Mouse (Mus musculus) hindbrain, embryonic 11.5 days (tissue): ENCODE data around the gene Txnrd2. TPM values are rescaled to one million over a fixed set of nuclear protein-coding genes. Genes with fewer than 3 reads are reported as not detected.
A peak's percentile ranks its signal among the peaks of the same experiment; 100 is the strongest.

Source experiments
- ATAC-seq: fragments of 200-750 bp; cut with Nextera tagmentation; 2 replicates; pipeline ENCODE4 v1.8.0; 2017; ENCODE audit warnings: mild to moderate bottlenecking, moderate TSS enrichment, moderate library complexity; ENCODE audit not compliant: low FRiP score
- DNase-seq: peaks from one replicate; pipeline ENCODE4 v3.0.0-alpha.2; 2015; ENCODE audit warnings: low spot score
- H3K27ac ChIP-seq: fragments of 300-500 bp; sonication (generic); 2 replicates; pipeline ENCODE4 v1.5.1; 2014; ENCODE audit warnings: mild to moderate bottlenecking, low read depth, low read length
- H3K27me3 ChIP-seq: fragments of 300-500 bp; sonication (generic); 2 replicates; pipeline ENCODE4 v1.6.1; 2014; ENCODE audit warnings: mild to moderate bottlenecking, low read length, moderate library complexity, mixed read lengths; ENCODE audit not compliant: control insufficient read depth, insufficient read depth
- H3K36me3 ChIP-seq: fragments of 300-500 bp; sonication (generic); 2 replicates; pipeline ENCODE4 v1.6.1; 2014; ENCODE audit warnings: mild to moderate bottlenecking, low read length, moderate library complexity, mixed read lengths; ENCODE audit not compliant: control insufficient read depth, insufficient read depth
- H3K4me1 ChIP-seq: fragments of 300-500 bp; sonication (generic); replicated peaks from 2 replicates; pipeline ENCODE4 v1.6.1; 2014; ENCODE audit warnings: low read length, mixed read lengths; ENCODE audit not compliant: control insufficient read depth, insufficient read depth
- H3K4me2 ChIP-seq: fragments of 300-500 bp; sonication (generic); replicated peaks from 2 replicates; pipeline ENCODE4 v1.6.1; 2014; ENCODE audit warnings: mild to moderate bottlenecking, low read depth, low read length
- H3K4me3 ChIP-seq: fragments of 300-500 bp; sonication (generic); 2 replicates; pipeline ENCODE4 v1.5.1; 2014; ENCODE audit warnings: low read depth, low read length
- H3K9ac ChIP-seq: fragments of 300-500 bp; sonication (generic); 2 replicates; pipeline ENCODE4 v1.6.1; 2014; ENCODE audit warnings: low read depth, low read length
- H3K9me3 ChIP-seq: fragments of 300-500 bp; sonication (generic); 2 replicates; pipeline ENCODE4 v1.6.1; 2016; ENCODE audit warnings: low read length; ENCODE audit not compliant: control insufficient read depth
- WGBS: fragments of 180-500 bp; shearing (Covaris S2); extraction: QIAGEN DNeasy Blood & Tissue Kit; methylation state at CpG from one replicate; pipeline ENCODE4 v1.1.7; 2014; 5-methylcytosine and 5-hydroxymethylcytosine counted together
- polyA plus RNA-seq: library from polyadenylated mRNA; unstranded; fragments of >200 nt; fragmentation: Nextera tagmentation; extraction: Ambion mirVana; gene quantifications from 2 replicates; pipeline ENCODE4 v1.2.1, GENCODE M21; 2014

Gene Txnrd2
- polyA plus RNA-seq, 1 experiment from 2014 or later = 22.2 TPM

DNA sequence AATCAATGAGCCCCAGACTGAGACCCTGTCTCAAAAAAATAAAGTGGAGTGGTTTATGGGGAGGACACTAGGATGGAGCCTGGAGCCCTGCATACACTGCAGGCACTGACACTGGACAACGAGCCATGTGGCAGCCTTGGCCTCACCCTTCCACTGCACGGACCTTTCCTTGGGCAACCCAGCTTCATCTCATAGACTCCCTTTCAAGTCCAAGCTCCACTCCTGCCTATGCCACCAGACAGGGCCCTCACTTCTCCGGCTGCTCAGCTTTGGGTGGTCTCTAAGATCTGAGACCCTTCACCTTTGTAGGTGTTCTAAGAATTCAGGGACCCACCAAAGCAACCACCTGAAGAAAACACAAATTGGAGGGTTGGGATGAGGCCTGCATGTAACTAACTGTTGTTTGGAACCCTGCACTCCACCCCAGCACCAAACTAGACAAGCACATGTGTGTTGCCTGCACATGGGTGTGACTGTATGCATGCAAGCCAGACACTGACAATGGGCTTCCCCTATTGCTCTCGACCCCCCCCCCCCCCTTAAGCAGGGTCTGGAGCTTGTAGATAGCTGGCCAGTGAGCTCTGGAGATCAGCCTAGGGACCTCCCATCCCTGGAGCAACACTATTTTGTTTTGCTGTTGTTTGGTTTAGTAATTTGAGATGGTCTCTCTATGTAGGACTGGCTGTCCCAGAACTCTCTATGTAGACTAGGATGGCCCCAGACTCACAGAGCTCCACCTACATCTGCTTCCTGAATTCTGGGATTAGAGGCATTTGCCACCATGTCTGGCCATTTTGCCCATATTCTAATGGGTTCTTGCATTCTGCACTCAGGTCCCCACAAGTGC is 7.2 kb upstream of the Txnrd2 start:
- H3K27me3 ChIP-seq = no peaks in the 10 kb centered on the region
- peaks cover 2% of the 10 kb centered on the region; the same call in 1 of the 2 replicates for H3K36me3 ChIP-seq
- WGBS = 90% methylated on average over 4 of the region's 4 CpGs
- H3K9ac ChIP-seq = no peak overlapping the region
- ATAC-seq = no peak
- H3K4me3 ChIP-seq = no peak overlapping the region
- H3K27ac ChIP-seq = no peak overlapping the region
- no peaks in the 10 kb centered on the region for H3K9me3 ChIP-seq
- DNase-seq = no peak
- H3K4me1 ChIP-seq = no peaks in the 10 kb centered on the region
- H3K4me2 ChIP-seq = no peak overlapping the region

DNA sequence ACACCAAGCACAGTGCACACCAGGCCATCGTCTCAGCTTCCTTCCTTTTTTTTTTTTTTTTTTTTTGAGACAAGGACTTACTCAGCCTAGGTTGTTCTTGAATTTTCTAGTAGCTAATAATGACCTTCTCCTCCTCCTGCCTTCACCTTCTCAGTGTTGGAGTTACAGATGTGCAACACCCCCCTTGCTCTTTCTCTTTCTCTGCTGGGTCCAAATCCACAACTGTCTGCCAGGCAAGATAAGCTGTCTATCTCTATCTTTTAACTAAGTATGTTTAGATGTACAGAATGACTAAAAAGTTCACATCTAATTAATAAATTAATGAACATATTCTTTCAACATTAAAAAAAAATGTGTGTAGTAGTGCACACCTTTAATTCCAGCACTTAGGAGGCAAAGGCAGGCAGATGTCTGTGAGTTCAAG is 6.6 kb upstream of the Txnrd2 start:
- 82% methylated on average over 1 of the region's 1 CpGs for WGBS
- Histone ChIP-seq H3K36me3 (peaks cover 2% of the 10 kb centered on the region; the same call in 1 of the 2 replicates), H3K9ac (no peak overlapping the region), H3K4me2 (no peak overlapping the region), H3K27ac (no peak overlapping the region), H3K4me3 (no peak overlapping the region), H3K9me3 (no peaks in the 10 kb centered on the region), H3K27me3 (no peaks in the 10 kb centered on the region), H3K4me1 (no peaks in the 10 kb centered on the region)
- ATAC-seq (no peak), DNase-seq (no peak)

DNA sequence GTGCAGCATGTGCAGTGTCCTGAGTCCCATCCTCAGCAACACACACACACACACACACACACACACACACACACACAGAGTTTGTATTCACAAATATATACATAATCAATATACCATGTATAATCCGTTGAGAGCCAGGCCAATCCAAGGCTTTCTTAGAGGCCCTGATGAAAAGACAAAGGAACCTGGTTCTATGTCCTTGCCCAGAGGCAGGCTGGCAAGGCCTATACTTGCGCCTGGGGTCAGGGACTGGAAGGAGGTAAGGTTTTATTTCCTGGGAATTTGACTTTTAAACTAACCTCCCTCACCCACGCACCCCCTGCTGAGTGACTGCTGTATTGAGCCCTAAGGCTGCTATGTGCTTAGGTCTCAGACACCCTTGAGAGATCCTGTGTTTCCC is 5.6 kb upstream of the Txnrd2 start:
- Histone ChIP-seq H3K27me3 (no peaks in the 10 kb centered on the region), H3K36me3 (peaks cover 2% of the 10 kb centered on the region; the same call in 1 of the 2 replicates), H3K4me3 (no peak overlapping the region), H3K27ac (no peak overlapping the region), H3K4me2 (no peak overlapping the region), H3K4me1 (no peaks in the 10 kb centered on the region), H3K9me3 (no peaks in the 10 kb centered on the region), H3K9ac (no peak overlapping the region)
- 70% methylated on average over 3 of the region's 3 CpGs for WGBS
- DNase-seq = no peak
- ATAC-seq = no peak

DNA sequence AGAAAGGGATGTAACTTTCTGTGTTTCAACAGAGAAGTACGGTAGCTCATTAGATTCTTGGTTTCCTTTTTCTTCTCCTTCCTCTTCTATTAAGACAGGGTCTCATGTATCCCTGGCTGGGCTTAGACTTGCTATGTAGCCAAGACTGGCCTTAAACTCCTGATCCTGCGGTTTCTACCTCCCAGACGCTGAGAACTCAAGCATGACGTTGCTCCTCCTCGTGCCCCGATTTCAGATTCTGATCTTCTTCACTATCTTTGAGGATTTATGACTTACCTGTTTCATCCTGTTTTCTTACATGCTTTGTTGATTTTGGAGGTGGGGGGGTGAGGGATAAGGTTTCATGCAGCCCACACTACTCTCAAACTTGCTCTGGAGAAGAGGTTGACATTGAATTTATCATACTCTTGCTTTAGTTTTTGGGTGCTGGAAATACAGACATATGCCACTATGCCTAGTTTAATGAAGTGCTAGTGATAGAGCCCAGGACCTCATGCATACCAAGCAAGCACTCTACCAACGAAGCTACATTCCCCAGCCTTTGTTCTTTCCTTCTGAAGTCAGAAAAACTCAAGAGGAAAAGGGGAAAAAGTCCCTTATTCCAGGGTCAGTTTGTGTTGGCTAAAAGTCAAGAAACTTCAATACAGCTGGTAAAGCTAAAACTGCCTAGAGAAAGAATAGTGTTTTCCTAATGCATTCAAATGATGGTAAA is 2.8 kb upstream of the Txnrd2 start:
- ATAC-seq (no peak), DNase-seq (no peak)
- no peak overlapping the region for H3K4me3 ChIP-seq
- H3K36me3 ChIP-seq = peaks cover 2% of the 10 kb centered on the region; the same call in 1 of the 2 replicates
- no peak overlapping the region for H3K9ac ChIP-seq
- H3K4me2 ChIP-seq = no peak overlapping the region
- no peaks in the 10 kb centered on the region for H3K27me3 ChIP-seq
- no peaks in the 10 kb centered on the region; the same call in 1 of the 2 replicates for H3K4me1 ChIP-seq
- no peak overlapping the region for H3K27ac ChIP-seq
- no peaks in the 10 kb centered on the region for H3K9me3 ChIP-seq
- 93% methylated on average over 7 of the region's 7 CpGs for WGBS

DNA sequence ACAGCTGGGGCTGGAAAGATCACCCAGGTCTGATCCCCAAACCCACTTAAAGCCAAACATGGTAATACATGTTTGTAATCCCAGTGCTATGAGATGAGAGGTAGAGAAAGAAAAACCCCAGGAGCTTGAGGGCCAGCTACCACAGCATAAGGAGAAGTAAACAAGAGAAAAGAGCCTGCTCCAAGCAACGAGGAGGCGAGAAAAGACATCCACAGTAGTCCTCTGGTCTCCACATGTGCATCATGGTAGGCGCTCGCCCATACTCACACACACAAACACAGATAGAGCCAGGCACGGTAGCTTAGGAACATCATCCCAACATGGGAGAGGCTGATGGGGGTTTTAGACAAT is 2.3 kb upstream of the Txnrd2 start:
- H3K27ac ChIP-seq = no peak overlapping the region

DNA sequence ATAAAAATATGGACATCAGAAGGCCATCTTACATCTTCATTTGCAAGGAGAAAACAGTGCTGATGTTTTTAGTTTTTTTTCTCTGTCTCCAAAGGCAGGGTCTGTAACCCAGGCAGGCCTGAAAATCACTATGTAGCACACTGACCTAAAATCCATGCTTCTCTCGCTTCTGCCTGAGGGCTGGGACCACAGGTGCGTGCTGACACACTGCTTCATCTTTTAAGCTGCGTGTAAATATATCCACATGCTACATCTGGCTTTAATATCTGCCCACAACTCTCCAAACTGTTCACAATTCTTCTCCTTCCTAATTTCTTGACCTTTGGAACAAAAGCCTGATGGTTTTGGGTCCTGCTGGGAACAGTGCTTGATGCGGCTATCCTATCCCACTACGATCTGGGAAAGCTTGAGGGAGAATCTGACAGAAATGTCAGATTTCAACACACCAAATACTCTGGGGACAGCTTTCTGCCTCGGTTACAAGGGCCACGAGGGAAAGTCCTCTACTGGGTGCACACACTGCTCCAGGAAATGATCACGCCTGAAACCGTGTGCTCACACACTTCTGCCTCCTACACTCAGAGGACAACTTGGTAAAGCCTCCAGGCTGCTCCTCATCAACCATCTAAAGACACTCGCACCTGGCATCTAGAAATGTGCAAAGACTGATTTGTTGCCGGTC is 1.7 kb upstream of the Txnrd2 start:
- Histone ChIP-seq H3K9me3 (no peaks in the 10 kb centered on the region), H3K36me3 (peaks cover 2% of the 10 kb centered on the region; the same call in 1 of the 2 replicates), H3K4me1 (no peaks in the 10 kb centered on the region; the same call in 1 of the 2 replicates), H3K4me3 (no peak overlapping the region), H3K4me2 (no peak overlapping the region), H3K27me3 (no peaks in the 10 kb centered on the region), H3K9ac (no peak overlapping the region), H3K27ac (no peak overlapping the region)
- no peak for ATAC-seq
- 69% methylated on average over 11 of the region's 11 CpGs for WGBS
- no peak for DNase-seq

More for the DNA sequence above, 2.3 kb upstream of the Txnrd2 start:
- DNase-seq = no peak
- H3K4me3 ChIP-seq = no peak overlapping the region
- H3K9ac ChIP-seq = no peak overlapping the region
- H3K36me3 ChIP-seq = peaks cover 2% of the 10 kb centered on the region; the same call in 1 of the 2 replicates
- no peak overlapping the region for H3K4me2 ChIP-seq
- H3K9me3 ChIP-seq = no peaks in the 10 kb centered on the region
- no peak for ATAC-seq
- no peaks in the 10 kb centered on the region for H3K27me3 ChIP-seq
- 86% methylated on average over 5 of the region's 5 CpGs for WGBS
- no peaks in the 10 kb centered on the region; the same call in 1 of the 2 replicates for H3K4me1 ChIP-seq

DNA sequence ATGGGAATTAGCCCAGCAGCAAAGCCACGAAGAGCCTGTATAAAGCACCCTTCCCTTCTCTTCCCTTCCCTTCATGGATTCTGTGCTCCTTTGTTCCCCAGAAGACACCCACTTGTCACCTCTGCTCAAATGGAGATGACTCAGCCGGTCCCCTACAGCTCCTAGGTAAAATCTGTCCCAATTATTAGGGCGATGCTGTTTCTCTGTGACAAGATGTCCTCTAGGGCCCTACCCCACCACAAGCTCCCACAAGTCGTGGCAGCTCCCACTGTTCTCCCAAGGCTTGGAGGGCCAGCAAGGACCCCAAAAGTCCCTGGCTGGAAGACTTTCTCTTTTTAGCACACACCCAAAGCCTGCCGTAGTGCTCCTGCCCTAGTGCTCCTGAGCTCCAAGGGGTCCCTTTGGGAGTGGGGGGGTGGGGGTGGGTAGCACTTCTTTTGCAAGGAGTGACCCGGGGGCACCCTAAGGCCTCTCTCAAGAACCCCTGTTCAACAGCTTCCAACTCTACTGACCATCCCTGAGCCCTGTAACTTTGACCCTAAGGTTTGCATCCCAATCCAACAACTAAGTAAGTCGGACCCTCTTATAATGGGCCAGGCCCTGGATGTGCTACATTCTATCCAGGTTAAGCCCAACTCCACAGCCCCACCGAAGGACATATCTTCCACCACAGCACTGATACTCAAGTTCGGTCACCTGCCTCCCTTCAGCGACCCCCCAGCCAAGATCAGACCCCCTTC is 539 bp upstream of the Txnrd2 start:
- WGBS = 35% methylated on average over 10 of the region's 10 CpGs

DNA sequence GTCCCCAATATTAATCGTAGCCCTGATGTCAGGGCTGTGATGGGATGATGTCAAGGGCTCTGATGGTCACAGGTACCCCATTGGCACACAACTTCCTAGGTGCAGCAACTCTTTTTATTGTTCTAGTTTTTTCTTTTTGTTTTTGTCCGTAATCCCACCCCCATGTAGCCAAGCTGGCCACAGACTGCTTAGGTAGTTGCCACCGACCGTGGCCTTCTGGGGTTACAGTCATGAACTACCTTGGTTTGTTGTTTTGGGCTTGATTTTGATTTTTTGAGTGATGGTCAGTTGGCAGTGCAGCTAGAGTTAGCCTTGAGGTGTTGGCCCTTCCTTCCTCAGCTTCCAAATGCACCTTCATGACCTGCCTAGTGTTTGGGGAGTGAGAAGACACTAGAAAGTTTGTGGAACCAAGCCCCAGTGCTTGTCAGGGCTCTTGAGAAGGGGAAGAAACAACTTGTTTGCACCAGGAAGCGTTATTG is 657 bp downstream of the Txnrd2 start, which contains the start of gene Comt:
TSS of gene Comt (minus strand) at position 51 of the 479 bp plus-strand sequence.
- Histone ChIP-seq H3K27ac (no peak within 1 kb of the TSS), H3K9ac (peak within 1 kb of the TSS; percentile 60), H3K4me3 (peak within 1 kb of the TSS; percentile 55), H3K9me3 (no peaks in the 10 kb centered on the region), H3K4me1 (no peaks in the 10 kb centered on the region; the same call in 1 of the 2 replicates), H3K4me2 (peak within 1 kb of the TSS; percentile 65), H3K36me3 (peaks cover 2% of the 10 kb centered on the region; the same call in 1 of the 2 replicates), H3K27me3 (no peaks in the 10 kb centered on the region)
- peak; percentile 15; the same call in 1 of the 2 replicates for ATAC-seq
- 67% methylated on average over 5 of the region's 5 CpGs for WGBS
- DNase-seq = no peak

More for the DNA sequence above, 539 bp upstream of the Txnrd2 start:
- peak overlapping the region; percentile 60 for H3K9ac ChIP-seq
- H3K4me2 ChIP-seq = peak overlapping the region; percentile 65
- H3K4me1 ChIP-seq = no peaks in the 10 kb centered on the region; the same call in 1 of the 2 replicates
- H3K36me3 ChIP-seq = peaks cover 2% of the 10 kb centered on the region; the same call in 1 of the 2 replicates
- peak overlapping the region; percentile 55 for H3K4me3 ChIP-seq
- H3K27ac ChIP-seq = no peak overlapping the region
- peak; percentile 65 for ATAC-seq
- no peak for DNase-seq
- H3K27me3 ChIP-seq = no peaks in the 10 kb centered on the region
- H3K9me3 ChIP-seq = no peaks in the 10 kb centered on the region
